Mouse (Mus musculus) C2C12 (cell line): ENCODE results near the gene Avpr1a. TPM values are rescaled to one million over a fixed set of nuclear protein-coding genes. Genes with fewer than 3 reads are reported as not detected.
A peak's percentile ranks its signal among the peaks of the same experiment; 100 is the strongest.

Experiments
- H3K27me3 ChIP-seq: one replicate; pipeline ENCODE4 v1.6.1; 2011; ENCODE audit not compliant: control insufficient read depth, insufficient read depth, insufficient read length
- H3K36me3 ChIP-seq: one replicate; pipeline ENCODE4 v1.6.1; 2011; ENCODE audit not compliant: control insufficient read depth, insufficient read depth
- H3K4me3 ChIP-seq: one replicate; pipeline ENCODE4 v1.5.1; 2011; ENCODE audit warnings: mild to moderate bottlenecking, control low read depth; ENCODE audit not compliant: poor library complexity, insufficient read depth, severe bottlenecking
- H3K79me2 ChIP-seq: one replicate; pipeline ENCODE4 v1.6.1; 2011; ENCODE audit not compliant: control insufficient read depth, insufficient read depth
- H3K79me3 ChIP-seq: one replicate; pipeline ENCODE4 v1.6.1; 2011; ENCODE audit warnings: low read depth, control low read depth
- H3ac ChIP-seq: one replicate; pipeline ENCODE3; 2011; ENCODE audit warnings: low read depth; ENCODE audit not compliant: control insufficient read depth, insufficient read length
- CEBPB ChIP-seq: IDR thresholded peaks from one replicate; pipeline ENCODE4 v1.6.1; 2011; ENCODE audit warnings: low read depth, mild to moderate bottlenecking, control low read depth, moderate library complexity
- CTCF ChIP-seq: IDR thresholded peaks from one replicate; pipeline ENCODE4 v1.5.1; 2011; ENCODE audit not compliant: control insufficient read depth, insufficient read depth, insufficient read length
- FOSL1 ChIP-seq: IDR thresholded peaks from one replicate; pipeline ENCODE4 v1.8.0; 2011; ENCODE audit warnings: mild to moderate bottlenecking, low read length; ENCODE audit not compliant: poor library complexity, insufficient read depth, severe bottlenecking
- MAX ChIP-seq: IDR thresholded peaks from one replicate; pipeline ENCODE4 v1.6.1; 2011; ENCODE audit warnings: mild to moderate bottlenecking, control low read depth
- MYOD1 ChIP-seq: IDR thresholded peaks from one replicate; pipeline ENCODE4 v1.6.1; 2011; ENCODE audit warnings: low read depth; ENCODE audit not compliant: control insufficient read depth, insufficient read length
- MYOG ChIP-seq: IDR thresholded peaks from one replicate; pipeline ENCODE4 v1.6.1; 2011; ENCODE audit not compliant: control insufficient read depth, insufficient read length; ENCODE audit errors: extremely low read depth
- USF1 ChIP-seq: IDR thresholded peaks from one replicate; pipeline ENCODE4 v1.6.1; 2011; ENCODE audit warnings: low read depth, mild to moderate bottlenecking, control low read depth, moderate library complexity
- polyA plus RNA-seq: library from polyadenylated mRNA; unstranded; fragments of >200 nt; fragmentation: generic; extraction: Trizol; gene quantifications from one replicate; pipeline ENCODE4 v1.2.1, GENCODE M21; 2012; ENCODE audit warnings: missing spikeins

Gene Avpr1a
- polyA plus RNA-seq, 1 experiment: 7.1 TPM

- no peaks in the 10 kb centered on the region for H3K79me3 ChIP-seq
- H3K36me3 ChIP-seq: no peaks in the 10 kb centered on the region
Observed at GRCm38 (mm10) chr10:122432690-122433089, 15.6 kb upstream of the Avpr1a start.

GRCm38 (mm10) chr10:122447275-122447674 is 1.0 kb upstream of the Avpr1a start:
- no peaks in the 10 kb centered on the region for H3K79me3 ChIP-seq
- H3ac ChIP-seq: no peak overlapping the region
- no peaks in the 10 kb centered on the region for H3K36me3 ChIP-seq
- peak; percentile 16 for TF ChIP-seq CTCF
- no peak for TF ChIP-seq MYOD1
- H3K27me3 ChIP-seq: no peaks in the 10 kb centered on the region
- no peak overlapping the region for H3K4me3 ChIP-seq
- no peaks in the 10 kb centered on the region for H3K79me2 ChIP-seq

More at GRCm38 (mm10) chr10:122432690-122433089, 15.6 kb upstream of the Avpr1a start:
- no peak overlapping the region for H3K4me3 ChIP-seq
- no peak overlapping the region for H3ac ChIP-seq
- no peak for TF ChIP-seq MYOG
- no peak for TF ChIP-seq FOSL1
- TF ChIP-seq MAX: no peak
- no peak for TF ChIP-seq MYOD1
- no peak for TF ChIP-seq CEBPB
- no peak for TF ChIP-seq USF1
- no peak for TF ChIP-seq CTCF
- H3K27me3 ChIP-seq: no peaks in the 10 kb centered on the region
- H3K79me2 ChIP-seq: no peaks in the 10 kb centered on the region

- H3K4me3 ChIP-seq: peak overlapping the region; percentile 29
- no peaks in the 10 kb centered on the region for H3K27me3 ChIP-seq
- TF ChIP-seq USF1 (no peak), CEBPB (no peak), CTCF (no peak), MYOD1 (no peak), MAX (no peak), MYOG (no peak), FOSL1 (no peak)
- H3K79me2 ChIP-seq: no peaks in the 10 kb centered on the region
- no peaks in the 10 kb centered on the region for H3K79me3 ChIP-seq
- H3K36me3 ChIP-seq: no peaks in the 10 kb centered on the region
- peak overlapping the region; percentile 56 for H3ac ChIP-seq
Observed at GRCm38 (mm10) chr10:122448717-122449611, 665 bp downstream of the Avpr1a start.

GRCm38 (mm10) chr10:122449856-122450255 is 1.6 kb downstream of the Avpr1a start:
- TF ChIP-seq MYOG (no peak), MYOD1 (no peak), USF1 (no peak), MAX (no peak), FOSL1 (no peak)
- H3ac ChIP-seq: no peak overlapping the region
- H3K79me3 ChIP-seq: no peaks in the 10 kb centered on the region
- H3K79me2 ChIP-seq: no peaks in the 10 kb centered on the region
- no peaks in the 10 kb centered on the region for H3K36me3 ChIP-seq
- H3K4me3 ChIP-seq: no peak overlapping the region
- H3K27me3 ChIP-seq: no peaks in the 10 kb centered on the region

- Histone ChIP-seq H3ac (no peak overlapping the region), H3K27me3 (no peaks in the 10 kb centered on the region), H3K79me3 (no peaks in the 10 kb centered on the region), H3K4me3 (no peak overlapping the region), H3K79me2 (no peaks in the 10 kb centered on the region), H3K36me3 (no peaks in the 10 kb centered on the region)
- TF ChIP-seq FOSL1: no peak
- TF ChIP-seq MYOG: no peak
Observed at GRCm38 (mm10) chr10:122453466-122453865, 5.2 kb downstream of the Avpr1a start.

GRCm38 (mm10) chr10:122455793-122456192 is 7.5 kb downstream of the Avpr1a start:
- TF ChIP-seq CTCF (no peak), MYOD1 (no peak), USF1 (no peak), CEBPB (no peak), FOSL1 (no peak), MYOG (no peak), MAX (no peak)
- Histone ChIP-seq H3K79me3 (no peaks in the 10 kb centered on the region), H3K4me3 (no peak overlapping the region), H3K27me3 (no peaks in the 10 kb centered on the region), H3ac (no peak overlapping the region), H3K36me3 (no peaks in the 10 kb centered on the region), H3K79me2 (no peaks in the 10 kb centered on the region)
